Mouse (Mus musculus): ENCODE measurements around the gene Nynrin.

Gene Nynrin

GRCm38 (mm10) chr14:55840853-55841366 lies 12.9 kb upstream of the Nynrin start:
- no peak for DNase-seq (ENCODE audit: low spot score)

GRCm38 (mm10) chr14:55842794-55843193 lies 11.0 kb upstream of the Nynrin start:
- no peak for DNase-seq (ENCODE audit: low spot score)

- DNase-seq (ENCODE audit: low spot score), result no peak
Observed at GRCm38 (mm10) chr14:55845506-55846294, 8.1 kb upstream of the Nynrin start.

GRCm38 (mm10) chr14:55850885-55851284 lies 2.9 kb upstream of the Nynrin start:
- DNase-seq (ENCODE audit: low spot score), result no peak

GRCm38 (mm10) chr14:55852646-55853551 lies 911 bp upstream of the Nynrin start:
- DNase-seq (ENCODE audit: low spot score), result peak; percentile 17

GRCm38 (mm10) chr14:55854406-55855100 lies 743 bp downstream of the Nynrin start:
- DNase-seq (ENCODE audit: low spot score), result peak; percentile 25

GRCm38 (mm10) chr14:55855101-55855561 lies 1.3 kb downstream of the Nynrin start:
- peak; percentile 51 for DNase-seq (ENCODE audit: low spot score)

- DNase-seq (ENCODE audit: low spot score), result no peak
Observed at GRCm38 (mm10) chr14:55857588-55857987, 3.8 kb downstream of the Nynrin start.

GRCm38 (mm10) chr14:55862186-55862585 lies 8.4 kb downstream of the Nynrin start:
- DNase-seq (ENCODE audit: low spot score), result no peak

- no peak for DNase-seq (ENCODE audit: low spot score)
Observed at GRCm38 (mm10) chr14:55862970-55863369, 9.2 kb downstream of the Nynrin start.

- peak; percentile 77 for DNase-seq (ENCODE audit: low spot score)
Observed at GRCm38 (mm10) chr14:55863773-55864172, 10.0 kb downstream of the Nynrin start.

GRCm38 (mm10) chr14:55866962-55867361 lies 13.2 kb downstream of the Nynrin start:
- DNase-seq (ENCODE audit: low spot score), result peak; percentile 71

GRCm38 (mm10) chr14:55868230-55869026 lies 14.6 kb downstream of the Nynrin start:
- no peak for DNase-seq (ENCODE audit: low spot score)

GRCm38 (mm10) chr14:55869538-55869937 lies 15.7 kb downstream of the Nynrin start:
- DNase-seq (ENCODE audit: low spot score), result no peak

GRCm38 (mm10) chr14:55872039-55872438 lies 18.2 kb downstream of the Nynrin start:
- no peak for DNase-seq (ENCODE audit: low spot score)

- DNase-seq (ENCODE audit: low spot score), result no peak
Observed at GRCm38 (mm10) chr14:55872551-55872950, 18.7 kb downstream of the Nynrin start.

GRCm38 (mm10) chr14:55873242-55873713 lies 19.5 kb downstream of the Nynrin start:
- DNase-seq (ENCODE audit: low spot score), result no peak

GRCm38 (mm10) chr14:55873714-55874683 lies 20.2 kb downstream of the Nynrin start:
- DNase-seq (ENCODE audit: low spot score), result peak; percentile 58

GRCm38 (mm10) chr14:55877469-55878315 lies 23.9 kb downstream of the Nynrin start:
- no peak for DNase-seq (ENCODE audit: low spot score)

All from MN1 (cell line).